Mouse (Mus musculus) heart, adult 18-20 months (tissue): ENCODE measurements around the gene Ndufaf2. TPM values are rescaled to one million over a fixed set of nuclear protein-coding genes. Genes with fewer than 3 reads are reported as not detected.

Experiments
- DNase-seq, 2 experiments: peaks; one replicate each; pipeline ENCODE4 v3.0.0; 2021 to 2022; ENCODE audit warnings: mixed read lengths in 1 of 2
- total RNA-seq, 2 experiments: library from RNA; stranded (reverse); gene quantifications; 2 replicates each; pipeline ENCODE4 v1.2.3; 2021

Gene Ndufaf2
- total RNA-seq, 2 experiments from 2014 or later, result 25.8 to 30.4 TPM

DNA sequence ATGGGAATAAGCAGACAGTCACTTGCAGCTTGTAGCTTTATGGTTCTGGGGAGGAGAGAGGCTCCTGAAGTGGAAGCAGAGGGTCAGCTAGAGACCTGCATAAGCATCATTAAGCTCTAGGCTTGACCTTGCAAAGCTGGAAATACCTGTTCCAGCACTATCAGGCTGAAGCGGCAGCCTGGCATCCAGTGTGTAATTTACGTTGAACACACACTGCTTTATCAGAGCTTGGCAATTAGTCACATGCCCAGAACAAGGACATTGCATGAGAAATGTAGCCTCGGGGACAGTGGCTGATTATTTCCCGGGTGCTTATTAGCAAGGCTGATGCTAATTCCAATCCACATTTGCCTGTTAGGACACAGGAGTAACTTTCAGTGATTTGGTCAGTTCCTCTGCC is 196.5 kb downstream of the Ndufaf2 start:
- DNase-seq, result no peak

DNA sequence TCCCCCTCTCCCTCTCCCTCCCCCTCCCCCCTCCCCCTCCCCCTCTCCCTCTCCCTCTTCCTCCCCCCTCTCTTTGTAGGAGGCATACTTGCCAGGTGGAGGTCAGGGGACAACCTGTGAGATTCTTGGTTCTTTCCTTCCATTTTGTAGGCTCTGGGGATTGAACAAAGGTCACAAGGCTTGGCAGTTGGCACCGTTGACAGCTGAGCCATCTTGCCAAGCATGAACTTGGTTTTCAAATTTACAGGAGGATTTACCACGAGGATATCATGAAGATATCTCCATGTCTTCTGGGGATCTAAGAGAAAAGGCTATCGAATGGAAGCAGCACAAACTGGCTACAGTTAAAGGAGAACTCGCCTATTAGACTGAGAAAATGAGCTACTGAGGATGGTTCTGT is 196.9 kb downstream of the Ndufaf2 start:
- no peak for DNase-seq

DNA sequence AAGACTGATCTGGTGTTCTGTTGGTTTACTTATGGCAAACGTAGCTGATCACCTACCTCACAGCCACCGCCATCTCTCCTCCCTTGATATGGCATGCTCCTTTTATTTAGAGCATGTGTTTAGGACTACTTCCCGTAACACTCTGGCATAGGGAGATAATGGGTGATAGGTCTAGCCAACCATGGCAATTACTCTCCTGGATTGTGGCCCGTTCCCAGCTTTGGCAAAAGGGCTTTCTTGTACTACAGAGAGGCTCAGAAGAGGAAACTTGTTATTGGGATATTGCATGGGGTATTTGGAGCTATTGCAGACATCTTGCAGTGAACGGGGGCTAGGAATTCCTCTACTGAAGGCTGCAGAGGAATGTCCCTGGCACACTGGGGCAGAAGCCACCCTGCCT is 197.9 kb downstream of the Ndufaf2 start:
- peak; percentile 10 to 17 for DNase-seq

DNA sequence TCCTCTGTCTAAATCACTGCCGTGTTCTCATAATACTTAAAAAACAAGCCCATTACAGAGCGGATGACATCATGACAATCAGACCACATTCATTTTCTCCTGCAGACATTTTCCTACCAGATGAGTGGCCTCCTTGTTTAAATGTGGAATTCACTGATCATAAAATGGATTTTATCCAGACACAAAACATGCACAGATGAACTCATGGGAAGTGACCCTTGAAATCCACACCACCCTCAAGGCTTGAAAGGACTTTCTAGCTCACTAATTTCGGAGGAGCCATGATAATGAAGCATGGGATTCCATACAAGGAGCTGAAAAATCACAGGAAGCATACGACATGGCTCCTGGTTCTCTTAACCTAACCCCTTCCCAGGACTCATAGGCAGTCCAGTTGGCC is 198.5 kb downstream of the Ndufaf2 start:
- no peak for DNase-seq

DNA sequence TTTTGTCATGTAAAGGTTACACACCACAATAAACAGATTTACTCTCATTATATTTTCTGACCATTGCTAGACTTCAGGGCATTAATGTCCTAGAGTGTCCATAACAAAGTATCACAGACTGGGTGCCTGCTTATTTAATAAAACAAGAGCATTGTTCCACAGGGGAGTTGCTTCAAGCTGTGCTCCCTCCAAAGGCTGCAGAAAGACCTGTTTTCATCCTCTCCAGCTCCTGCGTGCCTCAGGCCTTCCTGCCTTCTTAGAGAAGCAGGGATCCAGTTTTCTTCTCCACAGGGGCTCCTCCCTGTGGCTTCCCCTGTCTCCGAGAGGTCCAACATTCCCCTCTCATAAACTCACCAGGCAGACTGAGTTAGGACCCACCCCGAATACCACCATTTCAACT is 202.2 kb downstream of the Ndufaf2 start:
- no peak for DNase-seq

DNA sequence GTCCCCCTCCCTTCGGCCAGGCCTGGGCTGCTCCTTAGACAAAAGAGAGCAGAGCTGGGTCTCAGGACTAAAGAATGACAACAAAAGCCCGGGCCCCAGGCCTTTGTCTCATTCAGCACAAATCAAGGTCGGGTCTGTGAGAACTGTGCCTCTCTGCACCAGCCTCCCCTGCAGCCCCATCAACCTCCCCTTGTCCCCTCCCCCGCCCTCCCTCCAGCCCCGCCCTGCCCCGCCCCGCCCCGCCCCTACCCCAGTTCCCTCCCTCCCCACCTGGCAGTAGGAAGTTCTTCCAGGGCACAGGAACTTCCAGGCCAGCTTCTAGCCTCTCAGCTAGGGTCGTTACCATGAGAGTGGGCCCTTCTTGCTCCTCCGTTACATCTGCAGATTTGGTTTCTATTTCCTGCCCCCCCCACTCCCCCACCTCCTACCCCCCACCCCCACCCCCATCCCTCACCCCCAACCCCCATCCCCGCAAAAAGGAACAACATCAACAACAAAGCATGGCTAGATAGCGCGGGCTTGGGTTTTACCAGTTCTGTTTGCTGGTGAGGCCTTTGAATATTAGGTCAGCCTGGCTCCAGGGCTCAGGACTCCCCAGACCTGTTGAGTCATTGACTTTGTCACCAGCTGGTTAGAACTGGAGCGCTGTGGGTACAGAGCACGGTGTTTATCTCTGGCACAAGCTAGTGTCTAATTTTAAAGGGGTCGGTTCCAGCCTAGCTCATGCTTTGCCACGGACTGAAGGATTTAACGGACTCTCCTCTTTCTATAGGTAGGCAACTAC is 202.9 kb downstream of the Ndufaf2 start:
- DNase-seq, result peak; percentile 10 to 22

DNA sequence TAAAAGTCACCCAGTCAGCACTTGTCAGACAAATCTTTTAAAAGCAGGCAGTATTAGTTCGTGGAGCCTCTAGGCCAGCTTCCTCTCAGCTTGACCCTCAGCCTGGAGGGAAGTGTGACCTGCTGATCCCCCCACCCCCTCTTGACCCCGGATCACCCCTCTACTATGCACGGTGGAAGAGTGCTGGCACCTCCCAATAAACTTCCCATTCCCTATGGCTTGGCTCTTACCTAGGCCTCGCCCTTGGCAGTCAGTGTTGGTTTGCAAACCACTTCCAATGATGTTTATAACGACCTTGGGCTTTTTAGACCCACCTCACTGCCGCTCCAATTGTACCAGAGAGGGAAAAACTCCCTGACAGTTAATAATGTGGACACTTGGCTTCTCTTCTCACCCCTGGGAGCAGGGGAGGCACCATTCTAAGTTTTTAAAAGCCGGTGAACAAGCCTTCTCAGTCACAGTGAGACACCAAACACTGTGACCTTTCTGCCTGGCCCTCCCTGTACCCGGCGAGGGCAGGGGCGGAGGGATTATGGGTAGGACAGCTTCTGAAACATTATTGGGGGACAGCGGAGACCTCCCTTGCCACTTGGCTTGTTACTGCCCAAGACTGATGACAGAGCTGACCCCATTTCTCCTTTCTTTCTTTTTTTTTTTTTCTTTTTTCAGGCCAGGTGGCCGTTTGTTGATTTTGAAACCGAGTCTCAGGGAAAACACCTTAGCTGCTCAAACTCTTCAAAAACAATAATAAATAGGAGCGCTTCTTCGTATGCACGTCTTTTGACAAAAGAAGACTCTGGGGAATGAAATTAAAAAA is 203.8 kb downstream of the Ndufaf2 start:
- DNase-seq, result peak in 1 of 2 experiments; percentile 7

DNA sequence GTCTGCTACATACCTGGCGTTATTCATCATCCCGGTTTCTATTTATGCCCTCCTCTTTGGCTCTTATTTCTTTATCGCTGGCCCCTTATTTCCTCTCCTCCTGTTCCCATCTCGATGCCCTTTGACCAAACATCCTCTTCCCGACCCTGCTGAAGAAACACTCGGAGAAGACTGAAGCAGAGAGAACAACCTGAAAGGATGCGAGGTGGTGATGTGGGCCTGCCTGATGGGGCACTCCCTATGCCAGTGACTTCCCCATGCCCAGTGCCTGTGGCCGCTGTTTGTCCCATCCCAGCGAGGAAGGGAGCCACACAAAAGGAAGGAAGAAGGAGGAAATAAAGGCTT is 204.4 kb downstream of the Ndufaf2 start:
- DNase-seq, result peak; percentile 14 to 57

Other genes with a start within 250 kb of the Ndufaf2 start
- gene Smim15, start 114.2 kb downstream of the Ndufaf2 start, total RNA-seq, result 10 to 100 TPM; 23.1 to 24.9 TPM
- 1 to 10 TPM; 4.9 to 6.1 TPM for gene Ercc8, start 108 bp upstream of the Ndufaf2 start, total RNA-seq
- under 1 TPM; 0.15 to 0.26 TPM for gene Elovl7, start 55.8 kb upstream of the Ndufaf2 start, total RNA-seq
- gene Depdc1b, start 157.7 kb upstream of the Ndufaf2 start, total RNA-seq, result under 1 TPM; 0.30 to 0.67 TPM